Mouse (Mus musculus): ENCODE results near the gene Wfdc5. TPM values are rescaled to one million over a fixed set of nuclear protein-coding genes. Genes with fewer than 3 reads are reported as not detected.

Gene Wfdc5
- polyA plus RNA-seq, 1 experiment from 2014 or later, result not detected

DNA sequence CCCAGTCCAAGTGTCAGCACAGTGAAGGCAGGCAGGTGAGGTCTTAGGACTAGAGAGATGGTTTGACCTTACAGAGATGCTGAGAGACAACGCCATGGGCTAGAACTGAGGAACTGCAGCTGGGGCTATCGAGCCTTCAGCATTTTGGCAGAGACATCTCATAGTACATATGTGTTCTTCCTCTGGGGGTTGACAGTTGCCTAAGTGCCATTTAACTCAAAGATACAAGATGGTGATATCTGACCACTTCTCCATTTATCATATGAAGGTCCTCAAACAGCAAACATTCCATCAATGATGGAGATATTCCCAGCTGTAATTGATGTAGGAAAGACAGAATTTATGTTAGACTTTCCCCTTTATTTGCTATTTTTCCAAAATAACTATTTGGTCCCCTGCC lies 55.2 kb downstream of the Wfdc5 start:
- Histone ChIP-seq H3K27ac (no peak overlapping the region), H3K27me3 (no peaks in the 10 kb centered on the region), H3K4me3 (no peak overlapping the region), H3K9ac (no peak overlapping the region), H3K4me1 (replicated peaks) (no peaks in the 10 kb centered on the region), H3K4me2 (no peak overlapping the region), H3K9me3 (replicated peaks) (no peaks in the 10 kb centered on the region), H3K36me3 (no peaks in the 10 kb centered on the region)
- 92% methylated on average over 2 of the region's 2 CpGs for WGBS
- no peak for ATAC-seq (replicated peaks; ENCODE audit: insufficient number of reproducible peaks, insufficient read depth, low FRiP score, low read depth)

GRCm38 (mm10) chr2:164126533-164126955 lies 56.0 kb downstream of the Wfdc5 start:
- no peak for ATAC-seq (replicated peaks; ENCODE audit: insufficient number of reproducible peaks, insufficient read depth, low FRiP score, low read depth)
- no peaks in the 10 kb centered on the region for H3K4me1 ChIP-seq (replicated peaks)
- no peak overlapping the region for H3K9ac ChIP-seq
- H3K27ac ChIP-seq, result no peak overlapping the region
- H3K4me2 ChIP-seq, result no peak overlapping the region
- no peak overlapping the region for H3K4me3 ChIP-seq
- no peaks in the 10 kb centered on the region for H3K36me3 ChIP-seq
- H3K9me3 ChIP-seq (replicated peaks), result no peaks in the 10 kb centered on the region
- no peaks in the 10 kb centered on the region for H3K27me3 ChIP-seq
- WGBS, result 76% methylated on average over 13 of the region's 13 CpGs

Other genes starting within 250 kb of the Wfdc5 start
- gene Ywhab, start 187.8 kb downstream of the Wfdc5 start, polyA plus RNA-seq (2015; fragmentation: Nextera tagmentation; extraction: Ambion mirVana), result 202 and 213 TPM in 2 replicates
- gene Pabpc1l, start 157.3 kb downstream of the Wfdc5 start, polyA plus RNA-seq (2015; fragmentation: Nextera tagmentation; extraction: Ambion mirVana), result 0.92 and 1.1 TPM in 2 replicates
- 11.8 and 13.7 TPM in 2 replicates for gene Stk4, start 112.4 kb downstream of the Wfdc5 start, polyA plus RNA-seq (2015; fragmentation: Nextera tagmentation; extraction: Ambion mirVana)
- 42.8 and 51.8 TPM in 2 replicates for gene Tomm34, start 111.6 kb downstream of the Wfdc5 start, polyA plus RNA-seq (2015; fragmentation: Nextera tagmentation; extraction: Ambion mirVana)
- 0.20 and 0.24 TPM in 2 replicates for gene Kcns1, start 11.6 kb downstream of the Wfdc5 start, polyA plus RNA-seq (2015; fragmentation: Nextera tagmentation; extraction: Ambion mirVana)
- not detected in 2 replicates for gene Wfdc12, start 7.9 kb upstream of the Wfdc5 start, polyA plus RNA-seq (2015; fragmentation: Nextera tagmentation; extraction: Ambion mirVana)
- not detected in 2 replicates for gene Wfdc15a, start 17.4 kb upstream of the Wfdc5 start, polyA plus RNA-seq (2015; fragmentation: Nextera tagmentation; extraction: Ambion mirVana)
- gene Wfdc15b, start 38.9 kb upstream of the Wfdc5 start, polyA plus RNA-seq (2015; fragmentation: Nextera tagmentation; extraction: Ambion mirVana), result not detected in 2 replicates
- gene Svs2, start 55.7 kb upstream of the Wfdc5 start, polyA plus RNA-seq (2015; fragmentation: Nextera tagmentation; extraction: Ambion mirVana), result not detected in 2 replicates
- not detected in 2 replicates for gene Svs3b, start 73.9 kb upstream of the Wfdc5 start, polyA plus RNA-seq (2015; fragmentation: Nextera tagmentation; extraction: Ambion mirVana)
- not detected in 2 replicates for gene Svs4, start 95.7 kb upstream of the Wfdc5 start, polyA plus RNA-seq (2015; fragmentation: Nextera tagmentation; extraction: Ambion mirVana)
- not detected in 2 replicates for gene Svs3a, start 106.5 kb upstream of the Wfdc5 start, polyA plus RNA-seq (2015; fragmentation: Nextera tagmentation; extraction: Ambion mirVana)
- gene Svs6, start 134.0 kb upstream of the Wfdc5 start, polyA plus RNA-seq (2015; fragmentation: Nextera tagmentation; extraction: Ambion mirVana), result not detected in 2 replicates
- gene Svs5, start 150.0 kb upstream of the Wfdc5 start, polyA plus RNA-seq (2015; fragmentation: Nextera tagmentation; extraction: Ambion mirVana), result not detected in 2 replicates
- 1.3 and 1.6 TPM in 2 replicates for gene Slpi, start 206.4 kb upstream of the Wfdc5 start, polyA plus RNA-seq (2015; fragmentation: Nextera tagmentation; extraction: Ambion mirVana)
- gene Rbpjl, start 220.4 kb upstream of the Wfdc5 start, polyA plus RNA-seq (2015; fragmentation: Nextera tagmentation; extraction: Ambion mirVana), result 0.25 and 0.80 TPM in 2 replicates
- gene Matn4, start 222.4 kb upstream of the Wfdc5 start, polyA plus RNA-seq (2015; fragmentation: Nextera tagmentation; extraction: Ambion mirVana), result 8.4 and 14.9 TPM in 2 replicates